Mouse (Mus musculus): ENCODE results near the gene Atxn2. TPM values are rescaled to one million over a fixed set of nuclear protein-coding genes. Genes with fewer than 3 reads are reported as not detected.

Gene Atxn2
- total and polyA plus RNA-seq, 3 experiments: 7.7 to 58.4 (median 8.3) TPM

GRCm38 (mm10) chr5:121710851-121711173, 325 bp upstream of the Atxn2 start:
- peak overlapping the region; percentile 56 for H3K27ac ChIP-seq (ENCODE audit: insufficient read depth, low read depth)
- dilution Hi-C loops (cut with MboI; ENCODE audit: extremely low pct_ligation_motif_present, extremely low pct_unique_long_range_greater_than_20kb, low sequenced_read_pairs): no loop called here
- TF ChIP-seq ZNF384 (IDR thresholded peaks at IDR 0.05; ENCODE audit: low read depth, low read length) (peak; percentile 80), RAD21 (IDR thresholded peaks at IDR 0.05; ENCODE audit: low read depth, low read length) (no peak)
- peaks cover 0 to 1% of the 10 kb centered on the region in 2 experiments for H3K36me3 ChIP-seq (replicated peaks in 1 of 2; ENCODE audit: control insufficient read depth in 1 of 2, insufficient read depth in 1 of 2, low read length in 1 of 2)
- peak overlapping the region; percentile 68 to 87 (median 74) for H3K4me3 ChIP-seq (replicated peaks in 1 of 3; ENCODE audit: low read depth in 2 of 3, low read length in 2 of 3, poor library complexity in 1 of 3)
- in situ Hi-C loops (cut with MboI; ENCODE audit: low pct_ligation_motif_present, low pct_unique_long_range_greater_than_20kb, low sequenced_read_pairs): no loop called here
- peaks cover 2 to 31% of the 10 kb centered on the region in 2 experiments; a peak in 3 of 4 replicates for H3K4me1 ChIP-seq (ENCODE audit: control insufficient read depth in 1 of 2, insufficient read depth in 2 of 2)
- DNase-seq (ENCODE audit: extremely low read depth): peak; percentile 75
- peak overlapping the region; percentile 92 for H3K9ac ChIP-seq (ENCODE audit: insufficient read depth, low read depth)
- H3K4me2 ChIP-seq (ENCODE audit: insufficient read depth, low read depth, poor library complexity, severe bottlenecking): peak overlapping the region; percentile 64
- 0 out of 2 replicates have a peak, but pooled peaks cover 4% of the 10 kb centered on the region for H3K79me2 ChIP-seq (replicated peaks; ENCODE audit: control insufficient read depth, extremely low read depth, insufficient read depth, poor library complexity, severe bottlenecking)
- no peaks in the 10 kb centered on the region for H3K9me3 ChIP-seq (replicated peaks; ENCODE audit: low read length)
- H3K27me3 ChIP-seq (replicated peaks): no peaks in the 10 kb centered on the region

GRCm38 (mm10) chr5:121711928-121712231, 743 bp downstream of the Atxn2 start:
- peak overlapping the region; percentile 69; the same call in 1 of the 2 replicates for H3K4me2 ChIP-seq (ENCODE audit: insufficient read depth, low read depth, poor library complexity, severe bottlenecking)
- dilution Hi-C loops (cut with MboI; ENCODE audit: extremely low pct_ligation_motif_present, extremely low pct_unique_long_range_greater_than_20kb, low sequenced_read_pairs) (no loop called here), in situ Hi-C loops (cut with MboI; ENCODE audit: low pct_ligation_motif_present, low pct_unique_long_range_greater_than_20kb, low sequenced_read_pairs) (no loop called here)
- no peak for DNase-seq (ENCODE audit: extremely low read depth)
- H3K4me3 ChIP-seq (replicated peaks in 1 of 3; ENCODE audit: low read depth in 2 of 3, low read length in 2 of 3, poor library complexity in 1 of 3): peak overlapping the region; percentile 46 to 87 (median 68)
- no peaks in the 10 kb centered on the region for H3K27me3 ChIP-seq (replicated peaks)
- no peaks in the 10 kb centered on the region for H3K9me3 ChIP-seq (replicated peaks; ENCODE audit: low read length)
- peak overlapping the region; percentile 23; the same call in 1 of the 2 replicates for H3K27ac ChIP-seq (ENCODE audit: insufficient read depth, low read depth)
- H3K79me2 ChIP-seq (replicated peaks; ENCODE audit: control insufficient read depth, extremely low read depth, insufficient read depth, poor library complexity, severe bottlenecking): 0 out of 2 replicates have a peak, but pooled peaks cover 4% of the 10 kb centered on the region
- H3K36me3 ChIP-seq (replicated peaks in 1 of 2; ENCODE audit: control insufficient read depth in 1 of 2, insufficient read depth in 1 of 2, low read length in 1 of 2): peaks cover 0 to 8% of the 10 kb centered on the region in 2 experiments
- peaks cover 2 to 37% of the 10 kb centered on the region in 2 experiments; a peak in 3 of 4 replicates for H3K4me1 ChIP-seq (ENCODE audit: control insufficient read depth in 1 of 2, insufficient read depth in 2 of 2)
- H3K9ac ChIP-seq (ENCODE audit: insufficient read depth, low read depth): peak overlapping the region; percentile 92
- TF ChIP-seq JUND (conservative IDR thresholded peaks at IDR 0.05; ENCODE audit: low read depth, low read length) (no peak), CHD2 (IDR thresholded peaks at IDR 0.05; ENCODE audit: low read length) (no peak), NELFE (IDR thresholded peaks at IDR 0.05; ENCODE audit: low read depth, low read length) (no peak), ELF1 (IDR thresholded peaks at IDR 0.05; ENCODE audit: low read depth, low read length) (no peak), BHLHE40 (IDR thresholded peaks at IDR 0.05; ENCODE audit: low read depth, low read length) (no peak), ETS1 (conservative IDR thresholded peaks at IDR 0.05; ENCODE audit: low read depth, low read length) (no peak), E2F4 (IDR thresholded peaks at IDR 0.05; ENCODE audit: insufficient replicate concordance, low read depth, low read length) (no peak), MAX (IDR thresholded peaks at IDR 0.05; ENCODE audit: low read length) (no peak), MAFK (IDR thresholded peaks at IDR 0.05; ENCODE audit: insufficient replicate concordance, low read length) (no peak), JUN (IDR thresholded peaks at IDR 0.05; ENCODE audit: insufficient read depth, low read depth, low read length) (no peak), TBP (conservative IDR thresholded peaks at IDR 0.05; ENCODE audit: low read depth, low read length) (no peak), ZC3H11A (IDR thresholded peaks at IDR 0.05; ENCODE audit: low read depth, low read length) (no peak), POLR2AphosphoS2 (IDR thresholded peaks at IDR 0.05; ENCODE audit: low read depth, low read length) (no peak), USF2 (conservative IDR thresholded peaks at IDR 0.05; ENCODE audit: low read depth, low read length) (no peak), CTCF (conservative IDR thresholded peaks at IDR 0.05 in 1 of 2, IDR thresholded peaks at IDR 0.05 in 1 of 2; ENCODE audit: low read depth in 2 of 2, low read length in 2 of 2) (no peak), SMC3 (IDR thresholded peaks at IDR 0.05; ENCODE audit: low read depth, low read length) (no peak), MEF2A (IDR thresholded peaks at IDR 0.05; ENCODE audit: borderline replicate concordance, low read depth, low read length) (no peak), PAX5 (IDR thresholded peaks at IDR 0.05; ENCODE audit: low read length) (no peak)

Measured in CH12.LX (cell line).